ENCODE assay signal across 19 mouse cellular contexts in genomic region chr14:30311206-30311889, GRCm38 (mm10).
DNase-seq lines count a peak whose midpoint lies in the region; ATAC-seq and TF ChIP-seq lines count a peak whose summit lies in the region.
"Had no signal": no experiment of that assay in that cellular context is flagged by ENCODE, and none has a peak within 500 bp of the region (broad histone marks: within the 10 kb centered on the region; RNA-seq: fewer than 3 reads in every experiment).

No protein-coding gene starts in this region.

- peak; percentile 27 for DNase-seq in adrenal gland, adult 2 months
- no peak for DNase-seq in adrenal gland, postnatal 4 days (ENCODE audit: low spot score in 2 of 2)
- peak; percentile 94 for DNase-seq in liver, adult 2 months (ENCODE audit: extremely low read depth, low read depth, low spot score)
- DNase-seq in liver, embryonic 11.5 days (ENCODE audit: low spot score): no peak
- no peak for DNase-seq in ovary, postnatal 10 days (ENCODE audit: low spot score)
- DNase-seq: adrenal gland, postnatal 25 days; cerebellum, adult 8-10 months; gastrocnemius, postnatal 25 days; right cerebral cortex, postnatal 14 days; thymus, adult 18-20 months had no signal

- no peak for ATAC-seq in liver, embryonic 11.5 days (replicated peaks; ENCODE audit: low FRiP score)
- peak; percentile 42; the same call in 1 of the 2 replicates for ATAC-seq in lung, embryonic 15.5 days (ENCODE audit: borderline replicate concordance, extremely low read depth, low FRiP score, low TSS enrichment)
- ATAC-seq in neutrophil, adult 5-6 weeks (ENCODE audit: extremely low read depth, insufficient number of reproducible peaks, low FRiP score, poor library complexity, severe bottlenecking): 0 out of 2 replicates have a peak, but pooled peaks have one; percentile 39
- no peak for ATAC-seq in megakaryocyte-erythroid progenitor cell, adult 5-6 weeks (replicated peaks; ENCODE audit: low FRiP score, low TSS enrichment, poor library complexity, severe bottlenecking)
- ATAC-seq: inflammation-experienced regulatory T-cells, adult 6 months had no signal

- H3K9ac ChIP-seq in liver, adult 2 months (ENCODE audit: low read depth, low read length): no peak overlapping the region
- no peak overlapping the region for H3K9ac ChIP-seq in liver, embryonic 11.5 days (ENCODE audit: low read depth, low read length)
- H3K9ac ChIP-seq in lung, embryonic 15.5 days: no peak overlapping the region
- H3K9ac ChIP-seq: embryonic facial prominence, embryonic 15.5 days; heart, embryonic 15.5 days; liver, embryonic 14.5 days had no signal

- 0 out of 2 replicates have a peak overlapping the region, but pooled peaks have one; percentile 2 for H3K27ac ChIP-seq in liver, adult 2 months (replicated peaks; ENCODE audit: insufficient read depth, low read depth, low read length)
- no peak overlapping the region for H3K27ac ChIP-seq in liver, embryonic 11.5 days (ENCODE audit: low read depth, low read length)
- H3K27ac ChIP-seq in lung, embryonic 15.5 days: 0 out of 2 replicates have a peak overlapping the region, but pooled peaks have one; percentile 13
- H3K27ac ChIP-seq: embryonic facial prominence, embryonic 15.5 days; forebrain, embryonic 10.5 days; heart, embryonic 15.5 days; liver, embryonic 14.5 days had no signal

- no peak for TF ChIP-seq CTCF in liver, adult 2 months (IDR thresholded peaks at IDR 0.05; ENCODE audit: low read depth, low read length)

- H3K36me3 ChIP-seq in liver, adult 2 months (ENCODE audit: control insufficient read depth, insufficient read depth, low read length): no peaks in the 10 kb centered on the region
- no peaks in the 10 kb centered on the region for H3K36me3 ChIP-seq in liver, embryonic 11.5 days (ENCODE audit: control insufficient read depth, insufficient read depth, low read length)
- no peaks in the 10 kb centered on the region for H3K36me3 ChIP-seq in lung, embryonic 15.5 days
- H3K36me3 ChIP-seq: embryonic facial prominence, embryonic 15.5 days; forebrain, embryonic 10.5 days; heart, embryonic 15.5 days had no signal

- H3K9me3 ChIP-seq in liver, embryonic 11.5 days (ENCODE audit: control insufficient read depth, low read length): no peaks in the 10 kb centered on the region
- H3K9me3 ChIP-seq in lung, embryonic 15.5 days: no peaks in the 10 kb centered on the region
- H3K9me3 ChIP-seq: embryonic facial prominence, embryonic 15.5 days; forebrain, embryonic 10.5 days; heart, embryonic 15.5 days; megakaryocyte, embryonic 14.5 days had no signal

- no peak for TF ChIP-seq POLR2A in liver, adult 2 months (IDR thresholded peaks at IDR 0.05; ENCODE audit: extremely low read depth, insufficient read depth, low read length)

- no peaks in the 10 kb centered on the region for H3K27me3 ChIP-seq in liver, adult 2 months (ENCODE audit: control insufficient read depth, insufficient read depth, low read length)
- H3K27me3 ChIP-seq in liver, embryonic 11.5 days (replicated peaks; ENCODE audit: control insufficient read depth, insufficient read depth, low read length): no peaks in the 10 kb centered on the region
- no peaks in the 10 kb centered on the region for H3K27me3 ChIP-seq in lung, embryonic 15.5 days
- H3K27me3 ChIP-seq: embryonic facial prominence, embryonic 15.5 days; heart, embryonic 15.5 days; megakaryocyte, embryonic 14.5 days had no signal

- peaks cover 10% of the 10 kb centered on the region; the same call in 1 of the 2 replicates for H3K4me1 ChIP-seq in liver, adult 2 months (ENCODE audit: control insufficient read depth, insufficient read depth, low read length)
- no peaks in the 10 kb centered on the region for H3K4me1 ChIP-seq in liver, embryonic 11.5 days (replicated peaks; ENCODE audit: control insufficient read depth, insufficient read depth, low read length)
- peaks cover 13% of the 10 kb centered on the region for H3K4me1 ChIP-seq in lung, embryonic 15.5 days
- H3K4me1 ChIP-seq: megakaryocyte, embryonic 14.5 days had no signal

- no peak overlapping the region for H3K4me3 ChIP-seq in liver, adult 2 months (ENCODE audit: insufficient read depth, low read depth, low read length)
- no peak overlapping the region for H3K4me3 ChIP-seq in liver, embryonic 11.5 days (ENCODE audit: low read depth, low read length)
- H3K4me3 ChIP-seq in lung, embryonic 15.5 days: no peak overlapping the region
- H3K4me3 ChIP-seq: embryonic facial prominence, embryonic 15.5 days; forebrain, embryonic 10.5 days; heart, embryonic 15.5 days; megakaryocyte, embryonic 14.5 days had no signal

- H3K79me2 ChIP-seq in liver, adult 2 months (ENCODE audit: control insufficient read depth, insufficient read depth, low read length): no peaks in the 10 kb centered on the region

- WGBS in liver, adult 2 months: 18% methylated on average over 13 of the region's 13 CpGs
- 64% methylated on average over 13 of the region's 13 CpGs for WGBS in liver, embryonic 11.5 days
- WGBS in lung, embryonic 15.5 days: 34% methylated on average over 13 of the region's 13 CpGs

- no peak overlapping the region for H3K4me2 ChIP-seq in liver, embryonic 11.5 days
- no peak overlapping the region for H3K4me2 ChIP-seq in lung, embryonic 15.5 days
- H3K4me2 ChIP-seq: embryonic facial prominence, embryonic 15.5 days; heart, embryonic 15.5 days had no signal

Comparison
In these comparisons a context has a peak if more than half of its experiments do, and no peak if none do; other contexts are left out.
1. DNase-seq: peak in adrenal gland, adult 2 months (single experiment) and liver, adult 2 months (single experiment); none in adrenal gland, postnatal 4 days (0 of 2), liver, embryonic 11.5 days (single experiment) and ovary, postnatal 10 days (single experiment).
2. ATAC-seq: peak in lung, embryonic 15.5 days (single experiment) and neutrophil, adult 5-6 weeks (single experiment); none in liver, embryonic 11.5 days (single experiment) and megakaryocyte-erythroid progenitor cell, adult 5-6 weeks (single experiment).